ENCODE assay signal across 28 mouse cellular contexts in the genomic region with DNA sequence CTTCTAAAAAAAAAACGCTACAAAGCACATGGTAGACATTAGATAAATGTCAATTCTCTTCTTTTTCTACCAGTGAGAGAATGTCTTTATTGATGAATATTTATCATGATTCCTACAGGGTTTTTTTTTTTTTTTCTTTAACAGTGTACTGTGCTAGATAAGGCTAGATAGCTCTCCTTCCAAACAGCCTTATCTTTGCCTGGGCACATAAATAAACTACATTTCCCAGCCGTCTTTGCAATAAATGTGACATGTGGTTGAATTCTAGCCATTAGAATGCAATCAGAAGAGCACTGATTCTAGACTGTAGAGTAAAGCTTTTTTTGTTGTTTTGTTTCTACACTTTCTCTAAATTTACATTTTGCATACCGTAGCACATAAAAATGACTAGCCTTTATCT.
DNase-seq lines count a peak whose midpoint lies in the region; ATAC-seq lines count a peak whose summit lies in the region.
"Had no signal": no experiment of that assay in that cellular context is flagged by ENCODE, and none has a peak within 500 bp of the region (broad histone marks: within the 10 kb centered on the region; RNA-seq: fewer than 3 reads in every experiment).

No protein-coding gene starts in this region.

- peak; percentile 96 for ATAC-seq in frontal cortex, adult (ENCODE audit: low TSS enrichment)
- peak; percentile 45; the same call in 1 of the 2 replicates for ATAC-seq in midbrain, embryonic 16.5 days
- ATAC-seq in midbrain, embryonic 14.5 days (ENCODE audit: low FRiP score, low TSS enrichment): no peak
- ATAC-seq in liver, embryonic 16.5 days (ENCODE audit: low read depth): peak; percentile 62
- ATAC-seq: CD4-positive, CD25-positive, alpha-beta regulatory T cell, adult 4 months; hindbrain, embryonic 16.5 days; intestine, embryonic 15.5 days; lung, postnatal 0 days had no signal

- H3K4me3 ChIP-seq in midbrain, embryonic 16.5 days (ENCODE audit: low read depth, low read length): no peak overlapping the region
- H3K4me3 ChIP-seq in midbrain, embryonic 14.5 days (replicated peaks; ENCODE audit: low read depth, low read length): no peak overlapping the region
- H3K4me3 ChIP-seq in liver, embryonic 16.5 days (ENCODE audit: low read depth, low read length): no peak overlapping the region
- H3K4me3 ChIP-seq: gastrocnemius, adult 2 months; heart, adult 2 months; heart, embryonic 12.5 days; hindbrain, embryonic 10.5 days; intestine, embryonic 15.5 days; layer of hippocampus, adult 2 months; left cerebral cortex, adult 2 months; limb, embryonic 13.5 days; megakaryocyte, embryonic 14.5 days had no signal

- H3K27me3 ChIP-seq in midbrain, embryonic 16.5 days (ENCODE audit: control insufficient read depth, insufficient read depth, low read depth, low read length): no peaks in the 10 kb centered on the region
- H3K27me3 ChIP-seq in midbrain, embryonic 14.5 days (ENCODE audit: control insufficient read depth, insufficient read depth, low read length): no peaks in the 10 kb centered on the region
- no peaks in the 10 kb centered on the region for H3K27me3 ChIP-seq in liver, embryonic 16.5 days (ENCODE audit: control insufficient read depth, insufficient read depth, low read depth, low read length)
- H3K27me3 ChIP-seq: heart, embryonic 12.5 days; intestine, embryonic 15.5 days; limb, embryonic 13.5 days; megakaryocyte, embryonic 14.5 days had no signal

- no peak overlapping the region for H3K9ac ChIP-seq in midbrain, embryonic 16.5 days (ENCODE audit: low read depth, low read length)
- H3K9ac ChIP-seq in midbrain, embryonic 14.5 days (replicated peaks; ENCODE audit: low read length): no peak overlapping the region
- H3K9ac ChIP-seq in liver, embryonic 16.5 days (ENCODE audit: low read depth, low read length): no peak overlapping the region
- H3K9ac ChIP-seq: heart, embryonic 12.5 days; intestine, embryonic 15.5 days; limb, embryonic 13.5 days had no signal

- no peak overlapping the region for H3K4me2 ChIP-seq in midbrain, embryonic 16.5 days (ENCODE audit: low read length)
- no peak overlapping the region for H3K4me2 ChIP-seq in midbrain, embryonic 14.5 days (ENCODE audit: low read length)
- no peak overlapping the region for H3K4me2 ChIP-seq in liver, embryonic 16.5 days (ENCODE audit: low read depth, low read length)
- H3K4me2 ChIP-seq: heart, embryonic 12.5 days; intestine, embryonic 15.5 days; limb, embryonic 13.5 days had no signal

- H3K36me3 ChIP-seq in midbrain, embryonic 16.5 days (ENCODE audit: control insufficient read depth, insufficient read depth, low read length): no peaks in the 10 kb centered on the region
- no peaks in the 10 kb centered on the region for H3K36me3 ChIP-seq in midbrain, embryonic 14.5 days (ENCODE audit: control insufficient read depth, insufficient read depth, low read length)
- no peaks in the 10 kb centered on the region for H3K36me3 ChIP-seq in liver, embryonic 16.5 days (ENCODE audit: control insufficient read depth, insufficient read depth)
- H3K36me3 ChIP-seq: heart, embryonic 12.5 days; hindbrain, embryonic 10.5 days; intestine, embryonic 15.5 days; limb, embryonic 13.5 days had no signal

- no peaks in the 10 kb centered on the region for H3K4me1 ChIP-seq in midbrain, embryonic 16.5 days (ENCODE audit: control insufficient read depth, insufficient read depth, low read length)
- H3K4me1 ChIP-seq in midbrain, embryonic 14.5 days (ENCODE audit: control insufficient read depth, insufficient read depth, low read length): no peaks in the 10 kb centered on the region
- H3K4me1 ChIP-seq in liver, embryonic 16.5 days (ENCODE audit: control insufficient read depth, low read depth, low read length): no peaks in the 10 kb centered on the region
- H3K4me1 ChIP-seq: heart, embryonic 12.5 days; hindbrain, embryonic 10.5 days; intestine, embryonic 15.5 days; limb, embryonic 13.5 days had no signal

- no peak overlapping the region for H3K27ac ChIP-seq in midbrain, embryonic 16.5 days (ENCODE audit: low read length)
- H3K27ac ChIP-seq in midbrain, embryonic 14.5 days (replicated peaks; ENCODE audit: low read depth, low read length): no peak overlapping the region
- no peak overlapping the region for H3K27ac ChIP-seq in liver, embryonic 16.5 days (ENCODE audit: low read length)
- H3K27ac ChIP-seq: gastrocnemius, adult 2 months; heart, adult 2 months; hindbrain, embryonic 10.5 days; intestine, embryonic 15.5 days; layer of hippocampus, adult 2 months; left cerebral cortex, adult 2 months; limb, embryonic 13.5 days had no signal

- WGBS in midbrain, embryonic 16.5 days: 90% methylated on average over 3 of the region's 3 CpGs
- WGBS in midbrain, embryonic 14.5 days: 93% methylated on average over 3 of the region's 3 CpGs
- WGBS in liver, embryonic 16.5 days (ENCODE audit: insufficient replicate concordance): 42% methylated on average over 3 of the region's 3 CpGs

- H3K9me3 ChIP-seq in midbrain, embryonic 16.5 days (replicated peaks; ENCODE audit: control insufficient read depth, low read length, poor library complexity, severe bottlenecking): no peaks in the 10 kb centered on the region
- no peaks in the 10 kb centered on the region for H3K9me3 ChIP-seq in midbrain, embryonic 14.5 days (ENCODE audit: control insufficient read depth, low read length)
- H3K9me3 ChIP-seq in liver, embryonic 16.5 days (replicated peaks; ENCODE audit: control insufficient read depth, low read length): no peaks in the 10 kb centered on the region
- H3K9me3 ChIP-seq: hindbrain, embryonic 10.5 days; intestine, embryonic 15.5 days; limb, embryonic 13.5 days had no signal

- no peak for DNase-seq in frontal cortex, postnatal 25 days (ENCODE audit: low spot score in 2 of 2)
- DNase-seq in midbrain, embryonic 14.5 days: no peak
- DNase-seq in embryo, embryonic 10.5 days (ENCODE audit: low spot score): no peak
- DNase-seq in cerebellum, adult 18-20 months: no peak
- DNase-seq: adrenal gland, postnatal 25 days; cerebellum, adult 8-10 months; cerebellum, postnatal 25 days; gastrocnemius, adult 2 months; heart, adult 2 months; kidney, adult 2 months; kidney, postnatal 36 days; lung, adult 18-20 months; lung, postnatal 4 days; right cerebral cortex, postnatal 14 days; thymus, postnatal 4 days had no signal
